Mouse (Mus musculus) WW6 (cell line): ENCODE results near the gene Prkaa1.

Source experiments
- DNase-seq: peaks from one replicate; pipeline ENCODE4 v3.0.0-alpha.2; 2013; ENCODE audit warnings: low read depth, low spot score

The Prkaa1 gene

DNA sequence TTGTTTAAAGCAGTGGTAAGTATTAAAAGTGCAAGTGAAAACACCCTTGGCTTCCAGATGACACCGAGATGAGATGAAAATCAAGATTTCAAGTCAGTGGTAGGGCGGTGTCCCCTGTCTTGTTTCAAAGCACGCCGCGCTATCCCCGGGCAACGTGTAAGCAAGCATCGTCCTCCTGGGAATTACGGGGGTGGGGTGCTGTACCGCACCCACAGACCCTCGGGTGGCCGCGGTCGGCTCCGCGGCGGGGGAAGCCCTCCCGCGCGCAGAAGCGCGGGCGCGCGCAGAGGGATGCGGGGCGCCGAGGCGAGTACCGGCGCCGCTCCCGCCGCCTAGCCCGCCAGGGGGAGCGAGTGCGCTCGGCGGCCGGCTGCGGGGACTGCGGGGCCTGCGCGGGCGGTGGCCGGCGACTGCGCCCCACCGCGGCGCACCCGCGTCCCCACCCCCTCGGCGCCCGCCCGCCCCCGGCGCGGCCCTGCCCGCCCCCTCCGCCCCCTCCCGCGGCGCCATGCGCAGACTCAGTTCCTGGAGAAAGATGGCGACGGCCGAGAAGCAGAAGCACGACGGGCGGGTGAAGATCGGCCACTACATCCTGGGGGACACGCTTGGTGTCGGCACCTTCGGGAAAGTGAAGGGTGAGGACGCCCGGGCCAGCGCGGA is at the start of gene Prkaa1:
Gene Prkaa1, plus strand, starts transcription at position 501 of the 660 bp plus-strand sequence.
- DNase-seq = no peak

DNA sequence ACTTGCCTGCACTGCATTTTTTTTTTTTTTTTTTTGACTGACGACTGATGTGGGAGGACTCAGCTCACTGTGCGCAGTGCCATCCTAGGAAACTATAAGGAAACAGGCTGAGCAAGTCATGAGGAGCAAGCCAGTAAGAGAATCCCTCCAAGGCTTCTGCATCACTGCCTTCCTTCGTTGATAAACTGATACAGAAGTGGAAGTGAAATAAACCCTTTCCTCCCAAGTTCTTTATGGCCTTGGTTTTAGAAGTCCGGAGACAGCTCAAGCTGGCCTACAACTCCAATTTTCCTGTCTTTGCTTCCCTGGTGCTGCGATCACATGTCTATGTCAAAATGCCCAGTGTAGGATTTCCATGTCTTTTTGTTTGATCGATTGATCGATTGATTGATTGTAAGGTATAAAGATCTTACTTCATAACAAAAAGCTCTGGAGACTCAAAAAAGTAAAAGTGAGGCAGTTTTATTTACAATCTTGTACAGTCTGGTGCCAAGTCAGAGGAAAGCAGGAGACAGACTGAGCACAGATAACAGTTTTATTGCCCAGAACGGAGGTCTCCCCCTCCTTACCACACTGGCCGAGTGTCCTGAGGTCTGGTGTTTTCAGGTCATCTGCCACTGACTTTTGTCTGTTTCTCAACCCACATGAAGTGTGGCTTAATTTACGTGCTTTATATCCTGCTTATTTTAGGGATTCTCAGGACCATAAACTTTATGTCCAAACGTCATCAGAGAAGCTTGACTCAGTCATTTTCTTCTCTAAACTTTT is 47.9 kb upstream of the Prkaa1 start:
- DNase-seq = no peak

DNA sequence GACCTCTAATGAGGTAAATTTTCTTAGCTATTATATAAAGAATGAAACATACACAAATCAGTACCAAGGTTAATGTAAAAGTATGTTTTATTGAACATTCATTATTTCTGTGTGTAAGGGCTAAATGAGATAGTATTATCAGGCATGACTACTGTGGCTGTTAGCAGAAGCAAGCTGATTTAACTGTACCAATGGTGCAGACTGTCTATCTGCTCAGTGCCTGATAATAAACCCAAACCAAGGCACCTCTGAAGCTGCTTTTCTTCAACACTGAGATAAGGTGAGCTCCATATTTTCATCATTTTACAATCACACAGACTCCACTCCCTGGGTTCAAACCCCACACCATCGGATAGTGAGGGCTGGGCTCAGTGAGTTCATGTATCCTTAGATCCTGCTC is 46.3 kb upstream of the Prkaa1 start:
- no peak for DNase-seq

DNA sequence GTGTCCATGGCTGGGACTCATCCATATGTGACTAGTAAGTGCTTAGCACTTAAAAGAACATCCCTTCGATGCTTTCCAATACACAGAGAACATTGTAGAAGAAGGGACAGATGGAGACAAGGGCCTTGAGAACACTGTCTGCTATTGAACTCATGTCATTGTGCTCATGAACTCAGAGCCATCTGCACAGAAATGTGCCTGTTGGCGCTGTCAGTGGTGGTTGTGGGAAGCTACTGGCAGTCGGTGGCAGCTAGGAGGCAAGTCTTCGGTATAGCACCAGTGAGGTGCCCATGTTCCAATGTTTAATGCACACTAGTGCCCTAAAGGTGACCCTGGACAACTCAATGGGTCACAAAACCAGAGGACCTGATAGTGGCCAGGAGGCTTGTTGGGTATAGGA is 41.3 kb upstream of the Prkaa1 start:
- DNase-seq = no peak

DNA sequence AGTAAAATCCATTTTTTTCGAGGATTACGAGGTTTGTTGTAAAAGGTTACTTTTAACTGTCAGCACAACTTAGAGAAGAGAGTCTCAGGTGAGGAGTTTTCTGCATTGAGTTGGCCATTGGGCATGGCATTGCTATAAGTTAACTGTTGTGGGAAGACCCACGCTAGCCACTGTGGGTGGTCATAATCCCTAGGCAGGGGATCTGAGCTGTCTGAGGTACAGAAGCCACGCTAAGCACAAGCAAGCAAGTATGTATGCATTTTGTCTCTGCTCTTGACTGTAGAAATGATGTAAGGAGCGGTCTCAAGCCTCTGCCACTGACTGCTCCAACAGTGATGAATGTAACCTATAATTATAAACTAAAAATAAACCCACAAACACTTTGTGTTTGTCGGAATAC is 37.8 kb upstream of the Prkaa1 start:
- no peak for DNase-seq

DNA sequence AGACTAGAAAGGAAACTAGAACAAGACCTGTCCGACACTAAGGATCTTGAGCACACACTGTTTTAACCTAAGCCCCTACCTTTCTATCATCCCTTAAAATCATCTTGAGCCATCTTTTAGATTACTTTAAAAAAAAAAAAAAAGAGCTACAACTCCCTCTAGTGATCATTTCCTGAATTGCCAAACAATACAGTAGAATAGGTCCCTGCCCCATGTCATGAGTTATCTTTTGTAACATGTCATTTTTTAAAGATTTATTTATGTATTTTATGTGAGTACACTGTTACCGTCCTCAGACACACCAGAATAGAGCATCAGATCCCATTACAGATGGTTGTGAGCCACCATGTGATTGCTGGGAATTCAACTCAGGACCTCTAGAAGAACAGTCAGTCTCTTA is 37.4 kb upstream of the Prkaa1 start:
- no peak for DNase-seq

DNA sequence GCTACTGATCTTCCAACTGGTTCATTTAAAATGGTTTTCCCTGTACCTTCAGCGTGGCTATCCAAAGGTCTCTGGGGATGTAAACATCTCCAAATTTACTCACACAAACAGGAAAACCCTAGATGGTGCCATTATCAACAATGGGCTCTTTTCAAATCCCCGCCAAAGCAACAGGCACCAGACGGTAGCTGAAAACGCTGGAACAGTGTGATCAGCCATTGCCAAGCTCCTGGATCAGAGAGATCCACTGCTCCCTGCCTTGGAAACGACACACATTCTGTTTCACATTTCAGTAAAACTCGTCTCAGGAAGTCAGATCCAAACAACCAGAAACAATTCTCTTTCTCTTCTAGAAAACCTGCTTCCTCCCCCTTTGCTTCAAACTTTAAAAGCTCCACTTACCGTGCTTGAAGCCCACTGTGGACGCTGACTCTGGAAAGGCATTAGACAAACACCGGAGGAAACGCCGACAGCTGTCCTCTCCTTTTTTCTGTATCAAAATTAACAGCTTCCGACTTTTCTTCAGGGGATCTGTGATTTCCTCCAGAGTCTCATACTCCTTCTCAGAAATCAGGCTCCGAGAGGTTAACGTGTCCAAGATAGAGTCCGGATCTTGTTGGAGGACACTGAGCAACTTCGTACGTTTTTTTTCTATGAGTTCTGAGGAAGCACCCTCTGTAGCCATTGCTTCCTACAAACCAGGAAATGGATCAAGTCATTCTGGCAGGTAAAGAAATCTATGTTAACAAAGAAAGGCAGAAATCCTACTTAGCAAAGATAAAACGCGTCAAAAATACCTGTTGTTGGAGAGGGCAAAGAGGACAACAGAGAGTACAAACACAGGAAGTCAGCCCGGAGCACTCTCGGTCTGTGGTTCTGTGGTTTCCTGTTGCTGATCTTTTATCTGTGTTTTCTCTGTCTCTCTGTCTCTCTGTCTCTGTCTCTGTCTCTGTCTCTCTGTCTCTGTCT is 35.7 kb upstream of the Prkaa1 start, which contains the start of gene Card6:
Gene Card6, minus strand, starts transcription at position 854 of the 969 bp plus-strand sequence.
- no peak for DNase-seq

DNA sequence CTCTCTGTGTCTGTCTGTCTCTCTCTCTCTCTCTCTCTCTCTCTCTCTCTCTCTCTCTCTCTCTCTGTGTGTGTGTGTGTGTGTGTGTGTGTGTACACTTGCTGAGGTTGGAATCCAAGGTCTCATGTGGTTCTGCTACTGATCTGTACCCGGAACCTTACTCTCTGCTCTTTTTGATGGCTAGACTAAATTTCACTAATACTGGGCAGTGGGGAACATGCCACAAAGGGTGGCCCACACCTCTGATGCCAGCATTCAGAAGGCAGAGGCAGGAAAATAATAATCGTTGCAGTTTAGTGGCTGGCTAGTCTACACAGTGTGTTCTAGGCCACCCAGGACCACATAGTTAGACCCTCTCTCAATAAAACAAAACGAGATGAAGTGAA is 35.0 kb upstream of the Prkaa1 start:
- DNase-seq = no peak

DNA sequence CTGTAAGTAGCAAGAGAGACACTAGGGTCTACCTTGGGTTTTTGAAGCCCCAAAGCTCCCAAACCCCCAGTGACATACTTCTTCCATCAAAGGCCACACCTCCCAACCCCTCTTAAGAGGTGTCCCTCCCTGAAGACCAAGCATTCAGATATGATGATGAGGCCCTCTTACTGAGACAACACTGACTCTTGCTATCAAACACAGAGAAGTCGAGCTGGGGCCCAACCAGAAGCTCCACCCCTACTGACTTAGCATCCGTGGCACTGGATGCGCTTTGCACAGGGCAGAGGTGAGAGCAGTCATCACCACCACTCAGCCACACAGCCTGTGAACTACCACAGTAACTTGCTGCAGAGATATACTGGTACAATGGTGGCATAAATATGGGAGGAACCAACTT is 31.0 kb upstream of the Prkaa1 start:
- no peak for DNase-seq

DNA sequence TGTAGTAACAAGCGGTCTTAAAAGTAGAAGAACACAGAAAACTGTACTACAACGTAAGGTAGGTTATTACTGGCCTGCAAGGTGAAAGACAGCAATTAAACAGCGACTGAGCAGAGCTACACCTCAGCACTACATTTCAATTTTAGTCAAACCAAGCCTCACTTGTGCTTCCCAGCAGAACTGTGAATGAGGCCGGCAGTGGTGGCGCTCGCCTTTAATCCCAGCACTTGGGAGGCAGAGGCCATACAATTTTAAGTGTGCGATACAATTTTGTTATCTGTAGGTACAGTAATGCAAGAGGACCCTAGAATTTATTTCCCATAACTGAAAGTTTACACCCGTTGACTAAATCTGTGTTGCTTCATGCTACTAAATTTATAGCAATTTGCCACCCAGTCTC is 28.5 kb upstream of the Prkaa1 start:
- no peak for DNase-seq

DNA sequence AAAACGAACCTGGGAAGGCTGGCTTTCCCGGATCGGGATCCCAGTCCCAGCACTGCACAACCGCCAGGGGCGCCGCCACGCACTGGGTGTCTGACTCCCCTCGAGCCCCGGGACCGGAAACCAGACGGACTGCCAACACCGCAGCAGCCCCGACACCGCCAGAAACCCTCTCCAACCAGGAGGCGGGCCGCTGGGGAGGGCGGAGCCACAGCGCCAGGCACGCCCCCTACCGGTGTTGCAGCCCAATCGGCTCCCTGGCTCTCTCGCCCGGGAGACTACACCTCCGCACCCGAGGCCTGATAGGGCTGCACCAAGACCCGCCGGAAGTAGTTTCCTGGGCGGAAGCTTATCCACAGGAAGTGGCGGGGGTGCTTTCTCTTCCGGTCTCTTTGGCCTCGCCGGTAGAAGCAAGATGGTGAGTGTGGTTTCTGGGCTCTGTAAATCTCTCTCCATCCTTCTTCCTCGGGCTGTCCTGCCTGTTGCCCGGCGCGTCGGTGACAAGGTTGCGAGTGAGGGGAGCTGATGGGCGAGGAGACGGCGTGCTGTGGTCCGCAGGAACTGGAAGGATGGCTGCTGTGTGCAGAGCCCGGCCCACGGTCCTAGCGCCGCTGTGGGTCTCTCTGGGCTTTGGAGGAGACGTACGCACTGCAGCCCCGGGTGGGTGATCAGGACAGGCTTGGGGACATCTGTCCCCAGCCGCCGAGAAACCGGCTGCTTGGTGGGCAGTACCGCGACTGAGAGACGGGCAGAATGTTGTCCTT is 27.2 kb upstream of the Prkaa1 start, which contains the start of gene Rpl37:
Gene Rpl37, plus strand, starts transcription at position 376 of the 761 bp plus-strand sequence.
- peak; percentile 97 for DNase-seq

DNA sequence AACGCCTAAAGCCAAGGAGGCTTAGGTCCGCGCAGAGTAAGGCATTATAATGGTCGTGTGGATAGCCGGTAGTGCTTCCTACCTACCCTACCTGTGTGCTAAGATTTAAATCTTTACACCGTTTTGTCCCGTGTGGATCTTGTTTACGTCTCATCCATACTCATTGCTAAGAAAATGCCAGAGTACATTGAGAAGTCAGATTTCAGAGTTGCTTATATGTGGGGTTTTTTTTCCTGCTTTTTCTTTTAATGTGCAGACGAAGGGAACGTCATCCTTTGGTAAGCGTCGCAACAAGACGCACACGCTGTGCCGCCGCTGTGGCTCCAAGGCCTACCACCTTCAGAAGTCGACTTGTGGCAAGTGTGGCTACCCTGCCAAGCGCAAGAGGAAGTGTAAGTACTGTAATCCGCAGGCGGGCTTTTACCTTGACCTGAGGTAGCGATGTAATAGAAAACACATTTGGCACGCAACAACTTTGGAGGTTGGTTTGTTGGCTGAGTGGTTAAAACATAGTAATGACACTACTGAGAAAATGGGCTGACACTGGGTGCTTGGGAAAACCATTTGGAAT is 26.5 kb upstream of the Prkaa1 start:
- no peak for DNase-seq

DNA sequence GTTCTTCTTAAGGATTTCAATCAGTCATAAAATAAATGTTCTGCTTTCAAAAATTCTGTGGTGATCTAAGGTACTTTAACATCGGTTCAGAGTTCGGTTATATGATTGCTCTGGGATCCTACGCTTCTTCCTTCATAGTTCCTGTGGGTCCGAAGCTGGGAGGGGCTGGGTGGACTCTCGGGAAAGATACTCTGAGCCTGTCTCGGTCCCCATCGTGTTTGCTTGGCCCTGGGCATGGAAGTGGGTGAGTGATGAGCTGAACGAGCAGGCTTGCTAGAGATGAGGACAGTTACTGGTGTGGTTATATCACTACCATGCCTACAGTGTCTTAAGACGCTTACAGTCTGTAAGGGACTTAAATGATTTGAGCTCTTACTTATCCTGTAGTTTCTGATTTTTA is 25.0 kb upstream of the Prkaa1 start:
- no peak for DNase-seq

DNA sequence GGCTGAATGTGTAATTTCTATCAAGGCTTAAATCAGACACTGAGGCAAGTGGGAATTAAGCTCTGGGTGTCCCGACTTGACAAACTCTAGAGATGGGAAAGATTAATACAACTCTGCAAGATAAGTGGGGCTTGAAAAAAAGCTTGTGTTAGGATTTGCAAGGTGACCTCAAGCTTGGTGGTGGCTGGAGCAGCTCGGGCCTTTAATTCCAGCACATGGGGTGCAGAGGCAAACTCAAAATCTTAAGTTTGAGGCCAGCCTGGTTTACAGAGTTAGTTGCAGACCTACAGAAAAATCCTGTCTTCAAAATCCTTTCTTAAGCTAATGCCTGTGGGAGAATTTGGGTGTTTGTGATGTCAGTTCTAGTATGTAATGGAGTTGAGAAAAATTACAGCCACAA is 24.5 kb upstream of the Prkaa1 start:
- DNase-seq = no peak

DNA sequence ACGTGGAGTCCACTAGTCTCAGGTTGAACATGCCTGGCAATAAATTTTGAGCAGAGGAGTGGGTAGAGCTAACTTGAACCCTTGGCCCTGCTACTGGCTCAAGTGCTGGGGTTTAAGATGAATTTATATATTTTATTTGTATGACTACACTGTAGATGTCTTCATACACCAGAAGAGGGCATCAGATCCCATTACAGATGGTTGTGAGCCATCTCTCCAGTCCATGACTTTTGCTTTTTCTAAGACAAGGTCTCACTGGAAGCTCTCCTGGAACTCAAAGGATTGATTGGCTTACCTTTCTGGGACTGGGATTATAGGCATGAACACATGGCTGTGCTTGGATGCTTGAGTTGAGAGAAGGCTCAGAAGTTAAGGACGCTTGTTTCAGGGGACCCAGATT is 24.0 kb upstream of the Prkaa1 start:
- no peak for DNase-seq

DNA sequence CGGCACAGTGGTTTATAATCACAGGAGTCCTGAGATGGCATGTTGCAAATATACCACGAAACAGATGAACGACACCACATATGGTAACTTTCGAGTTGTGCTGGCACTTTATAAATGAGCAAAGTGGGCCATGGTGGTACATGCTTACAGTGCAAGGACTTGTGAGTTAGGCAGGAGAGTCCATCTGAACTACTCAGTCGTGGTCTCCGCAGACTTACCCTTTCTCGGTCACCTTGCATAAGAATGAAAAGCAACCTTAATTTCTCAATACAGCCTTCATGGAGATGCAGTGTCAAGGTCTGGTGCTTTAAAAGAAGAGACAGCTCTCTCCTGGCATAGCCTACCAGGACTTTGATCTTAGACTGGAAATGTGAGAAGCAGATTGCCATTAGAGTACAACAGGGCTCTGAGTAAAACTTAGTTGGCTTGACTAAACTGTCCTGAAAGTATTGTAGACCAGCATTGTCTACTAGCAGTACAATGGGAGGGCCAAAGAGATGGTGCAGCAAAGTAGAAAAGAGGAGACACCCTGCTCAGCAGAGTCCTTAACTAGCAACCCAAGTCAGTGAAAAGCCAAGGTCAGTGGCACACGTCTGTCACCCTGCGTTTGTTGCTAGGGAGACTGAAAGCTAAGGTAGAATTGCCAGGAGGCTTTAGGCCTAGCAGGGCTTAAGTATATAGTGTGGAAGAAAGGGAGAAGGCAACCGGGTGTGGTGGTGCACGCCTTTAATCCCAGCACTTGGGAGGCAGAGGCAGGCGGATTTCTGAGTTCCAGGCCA is 21.9 kb upstream of the Prkaa1 start:
- no peak for DNase-seq

DNA sequence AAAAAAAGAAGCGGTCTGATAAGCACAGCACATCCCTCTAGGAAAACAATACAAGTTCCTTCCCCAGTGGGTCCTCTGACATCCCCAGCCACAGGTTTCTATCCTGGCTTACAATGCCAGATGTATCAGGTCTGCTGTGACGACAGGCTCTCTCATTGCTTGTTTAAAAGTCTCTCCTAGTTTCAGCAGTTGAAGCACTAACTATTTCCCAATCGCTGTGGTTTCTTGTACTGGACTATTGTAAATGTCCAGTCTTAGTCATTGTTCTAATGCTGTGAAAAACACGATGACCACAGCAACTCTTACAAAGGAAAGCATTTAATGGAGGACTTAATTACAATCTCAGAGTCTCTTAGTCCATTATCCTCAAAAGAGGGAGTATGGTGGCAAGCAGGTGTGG is 17.2 kb upstream of the Prkaa1 start:
- DNase-seq = no peak

DNA sequence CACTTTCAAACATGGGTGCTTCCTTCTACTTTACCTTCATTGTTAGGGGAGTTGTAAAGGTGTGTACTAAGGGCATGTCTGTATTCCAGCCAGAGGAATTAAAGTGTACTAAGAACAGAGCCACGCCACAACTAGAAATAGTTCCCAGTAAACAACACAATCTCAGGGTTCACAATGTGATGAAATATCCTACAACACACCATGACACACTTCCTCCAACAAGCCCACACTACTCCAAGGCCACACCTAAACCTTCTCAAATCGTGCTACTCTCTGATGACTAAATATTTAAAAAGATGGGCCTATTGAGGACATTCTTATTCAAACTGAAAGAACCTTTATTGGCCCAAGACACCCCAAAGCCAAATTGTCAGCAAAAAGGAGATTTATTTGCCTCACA is 16.2 kb upstream of the Prkaa1 start:
- no peak for DNase-seq

DNA sequence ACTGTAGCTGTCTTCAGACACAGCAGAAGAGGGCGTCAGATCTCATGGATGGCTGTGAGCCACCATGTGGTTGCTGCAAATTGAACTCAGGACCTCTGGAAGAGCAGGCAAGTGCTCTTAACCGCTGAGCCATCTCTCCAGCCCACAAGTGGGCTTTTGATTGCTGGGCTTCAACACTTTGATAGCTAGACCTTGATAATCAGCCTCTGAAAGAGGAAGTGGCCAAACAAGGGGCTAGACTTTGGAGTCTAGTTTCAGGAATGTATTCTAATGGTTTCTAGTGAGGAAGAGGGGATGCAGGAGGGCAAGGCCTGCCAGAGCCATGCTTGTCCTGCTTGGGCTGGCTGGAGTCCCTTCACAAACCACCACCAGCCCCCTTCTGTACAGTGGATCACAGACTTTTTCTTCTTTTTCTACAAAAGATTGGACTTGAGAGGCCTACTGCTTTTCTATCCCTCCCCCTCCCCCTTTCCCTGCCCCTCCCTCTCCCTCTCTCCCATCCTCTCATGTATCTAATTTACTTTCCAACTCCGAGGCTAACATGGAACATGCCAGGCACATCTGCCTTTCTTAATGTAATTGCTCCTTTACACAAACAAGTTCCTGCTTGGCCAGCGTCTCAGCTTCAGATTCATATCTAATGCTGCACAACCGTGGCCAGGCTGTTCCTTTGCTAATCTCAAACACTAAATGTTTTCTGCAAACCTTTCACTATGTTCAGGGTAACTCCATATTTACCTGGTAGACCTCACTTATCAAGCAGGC is 15.3 kb upstream of the Prkaa1 start:
- no peak for DNase-seq
